Mouse (Mus musculus) myocyte (in vitro differentiated cells): Measurements from ENCODE around the gene Lsm12.

ENCODE experiments used
- MAX ChIP-seq: IDR thresholded peaks from one replicate; pipeline ENCODE4 v1.6.1; 2011; ENCODE audit warnings: low read depth, mild to moderate bottlenecking, control low read depth
- MYOG ChIP-seq, 3 experiments: IDR thresholded peaks; one replicate each; pipeline ENCODE4 v1.6.1; 2011; ENCODE audit warnings: control low read depth in 2 of 3, low read depth in 2 of 3, mild to moderate bottlenecking in 2 of 3; ENCODE audit not compliant: insufficient read length in 2 of 3, control insufficient read depth in 1 of 3, insufficient read depth in 1 of 3
- POLR2A ChIP-seq: IDR thresholded peaks from one replicate; pipeline ENCODE4 v1.6.1; 2011; ENCODE audit warnings: low read depth, mild to moderate bottlenecking, control low read depth, moderate library complexity; ENCODE audit not compliant: insufficient read length
- REST ChIP-seq: IDR thresholded peaks from one replicate; pipeline ENCODE4 v1.6.1; 2011; ENCODE audit warnings: mild to moderate bottlenecking, control low read depth, moderate library complexity; ENCODE audit not compliant: insufficient read depth, insufficient read length
- USF1 ChIP-seq: IDR thresholded peaks from one replicate; pipeline ENCODE4 v1.6.1; 2011; ENCODE audit warnings: low read depth, mild to moderate bottlenecking, control low read depth, moderate library complexity

DNA sequence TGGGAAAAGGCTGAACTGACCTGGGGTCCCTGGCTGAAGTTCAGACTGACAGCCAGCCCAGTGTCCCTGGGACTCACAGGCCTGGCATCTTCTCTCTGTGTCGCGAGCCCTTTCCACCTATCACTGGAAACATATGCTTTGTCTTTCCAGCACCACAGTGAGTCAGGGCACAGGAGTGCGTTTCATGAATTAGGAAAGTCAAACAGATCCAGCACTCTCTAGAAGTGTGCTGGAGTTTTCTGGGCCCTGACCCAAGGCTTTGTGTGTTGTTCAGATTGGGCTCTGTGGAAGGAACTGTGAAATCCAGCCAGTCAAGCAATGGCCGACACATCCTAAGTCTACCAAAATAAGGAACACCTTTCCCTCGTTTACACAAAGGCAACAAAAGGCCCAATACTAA is 40.1 kb upstream of the Lsm12 start:
- no peak for TF ChIP-seq MAX
- no peak for TF ChIP-seq POLR2A
- no peak for TF ChIP-seq MYOG (IDR thresholded peaks at IDR 0.05; ENCODE audit: control insufficient read depth in 1 of 3, insufficient read depth in 1 of 3, insufficient read length in 2 of 3, low read depth in 2 of 3)
- no peak for TF ChIP-seq USF1
- no peak for TF ChIP-seq REST
